Mouse (Mus musculus) lung, postnatal 0 days (tissue): ENCODE results near the gene Pbx1. TPM values are rescaled to one million over a fixed set of nuclear protein-coding genes. Genes with fewer than 3 reads are reported as not detected.

Experiments
- ATAC-seq: fragments of 200-750 bp; cut with Nextera tagmentation; 2 replicates; pipeline ENCODE4 v1.8.0; 2017; ENCODE audit warnings: moderate library complexity
- DNase-seq: peaks from one replicate; pipeline ENCODE4 v3.0.0-alpha.2; 2016; ENCODE audit warnings: low spot score
- H3K27ac ChIP-seq: fragments of 300-500 bp; sonication (generic); 2 replicates; pipeline ENCODE4 v1.5.1; 2014; ENCODE audit warnings: antibody characterized with exemption, mild to moderate bottlenecking, low read length, mixed read lengths
- H3K27me3 ChIP-seq: fragments of 300-500 bp; sonication (generic); replicated peaks from 2 replicates; pipeline ENCODE4 v1.6.1; 2014; ENCODE audit warnings: low read length, mixed read lengths; ENCODE audit not compliant: insufficient read depth
- H3K36me3 ChIP-seq: fragments of 300-500 bp; sonication (generic); 2 replicates; pipeline ENCODE4 v1.6.1; 2014; ENCODE audit warnings: low read length, mixed read lengths; ENCODE audit not compliant: insufficient read depth
- H3K4me1 ChIP-seq: fragments of 300-500 bp; sonication (generic); 2 replicates; pipeline ENCODE4 v1.6.1; 2014; ENCODE audit warnings: antibody characterized with exemption, low read depth, low read length, mixed read lengths; ENCODE audit not compliant: insufficient read depth
- H3K4me2 ChIP-seq: fragments of 300-500 bp; sonication (generic); replicated peaks from 2 replicates; pipeline ENCODE4 v1.6.1; 2014; ENCODE audit warnings: low read depth, mild to moderate bottlenecking, low read length, moderate library complexity, mixed read lengths
- H3K4me3 ChIP-seq: fragments of 300-500 bp; sonication (generic); 2 replicates; pipeline ENCODE4 v1.5.1; 2014; ENCODE audit warnings: low read depth, low read length
- H3K9ac ChIP-seq: fragments of 300-500 bp; sonication (generic); replicated peaks from 2 replicates; pipeline ENCODE4 v1.6.1; 2014; ENCODE audit warnings: low read depth, mild to moderate bottlenecking
- H3K9me3 ChIP-seq: fragments of 300-500 bp; sonication (generic); 2 replicates; pipeline ENCODE4 v1.6.1; 2016; ENCODE audit warnings: low read length, mixed read lengths
- CTCF ChIP-seq: IDR thresholded peaks from 2 replicates; pipeline ENCODE4 v1.5.1; 2016; ENCODE audit warnings: antibody characterized with exemption, mild to moderate bottlenecking
- EP300 ChIP-seq: IDR thresholded peaks from 2 replicates; pipeline ENCODE4 v1.6.1; 2016; ENCODE audit warnings: antibody characterized with exemption, mild to moderate bottlenecking, control low read depth
- WGBS: fragments of 180-500 bp; shearing (Covaris S2); extraction: QIAGEN DNeasy Blood & Tissue Kit; methylation state at CpG from one replicate; pipeline ENCODE4 v1.1.7; 2014; 5-methylcytosine and 5-hydroxymethylcytosine counted together
- polyA plus RNA-seq: library from polyadenylated mRNA; unstranded; fragments of >200 nt; fragmentation: Nextera tagmentation; extraction: Ambion mirVana; gene quantifications from 2 replicates; pipeline ENCODE4 v1.2.1, GENCODE M21; 2015

Pbx1 gene
- polyA plus RNA-seq, 1 experiment from 2014 or later, result 23.9 TPM

DNA sequence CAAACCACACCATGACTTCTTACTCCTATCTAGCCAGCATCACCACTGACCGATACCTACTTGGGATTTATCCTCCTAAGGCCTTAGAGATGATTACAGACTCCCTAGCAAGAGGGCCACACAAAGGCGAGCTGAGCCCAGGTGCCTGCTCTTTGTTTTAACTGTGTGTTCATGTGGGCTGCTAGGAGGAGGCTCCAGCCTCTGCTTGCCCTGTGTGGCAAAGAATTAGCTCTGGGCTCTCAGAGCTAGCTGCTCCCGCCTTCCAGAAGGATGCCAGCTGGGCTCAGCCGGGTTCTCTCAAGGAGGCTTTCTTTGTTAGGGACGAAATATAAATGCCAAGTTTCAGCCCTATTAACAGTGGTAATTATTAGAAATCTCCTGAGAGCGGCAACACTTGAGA, 14.4 kb downstream of the Pbx1 start:
- Histone ChIP-seq H3K27ac (no peak overlapping the region), H3K9ac (no peak overlapping the region)

DNA sequence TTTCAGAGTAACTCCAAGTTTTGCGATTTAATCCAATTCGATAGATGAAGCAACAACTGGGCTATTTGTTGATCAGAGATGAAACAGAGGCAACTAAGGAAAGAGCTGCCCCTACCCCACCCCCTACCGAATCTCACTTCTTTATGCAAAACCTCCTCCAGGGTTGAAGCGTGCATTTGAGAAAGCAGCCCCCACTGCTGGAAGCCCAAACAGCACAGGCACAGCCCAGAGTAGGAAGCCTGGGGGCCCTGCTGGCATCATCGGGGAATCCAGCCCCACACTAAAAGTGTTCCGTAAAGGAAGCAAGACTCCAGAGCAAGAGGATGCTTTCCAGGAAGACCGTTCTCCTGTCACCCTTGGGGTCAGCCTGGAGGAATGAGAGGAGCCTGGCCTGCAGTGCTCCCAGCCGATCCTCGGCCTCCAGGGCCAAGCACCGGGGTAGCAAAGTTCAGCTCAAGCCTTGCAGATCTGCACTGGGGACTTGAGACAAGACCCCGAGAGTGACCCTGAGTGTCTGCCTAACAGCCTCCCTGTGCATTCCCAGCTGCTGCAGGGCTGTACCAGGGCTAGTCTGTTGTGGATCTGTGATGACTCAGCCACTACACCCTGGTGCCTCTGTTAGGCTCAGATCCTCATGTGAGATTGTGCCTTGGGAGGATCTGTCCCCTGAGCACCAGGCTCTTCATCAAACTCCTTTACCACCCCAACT, 15.2 kb downstream of the Pbx1 start:
- H3K4me1 ChIP-seq, result peaks cover 17% of the 10 kb centered on the region; the same call in 1 of the 2 replicates
- ATAC-seq (peak; percentile 70), DNase-seq (peak; percentile 49)
- no peak overlapping the region for H3K9ac ChIP-seq
- 18% methylated on average over 11 of the region's 11 CpGs for WGBS
- no peak overlapping the region for H3K4me3 ChIP-seq
- TF ChIP-seq EP300 (no peak), CTCF (no peak)
- no peak overlapping the region for H3K27ac ChIP-seq
- H3K27me3 ChIP-seq, result no peaks in the 10 kb centered on the region
- no peaks in the 10 kb centered on the region for H3K9me3 ChIP-seq
- H3K36me3 ChIP-seq, result no peaks in the 10 kb centered on the region
- no peak overlapping the region for H3K4me2 ChIP-seq

More for the DNA sequence above, 14.4 kb downstream of the Pbx1 start:
- no peak for DNase-seq
- Histone ChIP-seq H3K36me3 (no peaks in the 10 kb centered on the region), H3K27me3 (no peaks in the 10 kb centered on the region), H3K4me3 (no peak overlapping the region), H3K9me3 (no peaks in the 10 kb centered on the region), H3K4me1 (peaks cover 17% of the 10 kb centered on the region; the same call in 1 of the 2 replicates), H3K4me2 (no peak overlapping the region)
- ATAC-seq, result no peak
- WGBS, result 59% methylated on average over 6 of the region's 6 CpGs
- TF ChIP-seq EP300 (no peak), CTCF (no peak)

DNA sequence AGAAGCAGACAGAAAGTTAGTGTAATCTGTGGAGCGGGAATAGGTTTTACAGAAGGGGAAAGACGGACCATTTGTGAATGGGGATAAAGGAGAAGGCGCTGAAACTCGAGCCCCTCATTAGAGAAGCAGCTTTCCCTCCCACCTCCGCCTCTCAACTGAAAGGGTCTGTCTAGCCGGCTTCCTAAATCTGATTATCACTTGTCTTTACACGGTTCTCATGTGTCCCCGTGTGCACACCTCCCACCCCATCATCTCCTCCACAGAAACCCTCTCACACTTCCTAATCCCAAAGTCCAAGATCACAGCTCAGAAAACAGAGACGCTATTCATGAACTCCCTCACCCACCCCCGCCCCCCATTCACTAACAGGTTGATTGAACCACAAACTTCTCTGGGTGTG, 21.5 kb downstream of the Pbx1 start:
- no peak for TF ChIP-seq EP300
- no peak for TF ChIP-seq CTCF
- no peak for DNase-seq
- Histone ChIP-seq H3K27ac (no peak overlapping the region), H3K9me3 (no peaks in the 10 kb centered on the region), H3K4me1 (peaks cover 15% of the 10 kb centered on the region; the same call in 1 of the 2 replicates), H3K4me3 (no peak overlapping the region), H3K36me3 (no peaks in the 10 kb centered on the region), H3K27me3 (no peaks in the 10 kb centered on the region), H3K9ac (no peak overlapping the region), H3K4me2 (no peak overlapping the region)
- ATAC-seq, result no peak
- 30% methylated on average over 10 of the region's 10 CpGs for WGBS

DNA sequence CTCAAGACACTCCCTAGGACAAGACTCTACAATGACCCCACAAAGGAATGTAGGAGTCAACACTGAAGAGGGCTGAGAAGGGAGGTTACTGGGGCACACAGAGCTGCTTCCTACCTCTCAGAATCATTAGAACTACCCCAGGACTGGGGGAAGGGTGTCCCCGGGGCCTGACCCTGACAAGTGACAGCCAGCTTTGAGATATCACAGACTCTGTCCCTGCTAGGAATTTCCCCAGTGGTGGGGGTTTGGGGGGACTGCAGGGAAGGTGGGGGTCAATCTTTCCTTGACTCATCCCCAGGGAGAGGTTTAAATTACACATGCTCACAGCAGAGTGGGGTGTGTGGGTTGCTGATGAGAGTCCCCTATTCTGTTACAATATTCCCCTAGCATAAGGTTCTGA, 22.0 kb downstream of the Pbx1 start:
- TF ChIP-seq EP300 (no peak), CTCF (no peak)
- WGBS, result 8% methylated on average over 1 of the region's 1 CpGs
- Histone ChIP-seq H3K27ac (no peak overlapping the region), H3K4me3 (no peak overlapping the region), H3K4me2 (no peak overlapping the region), H3K9ac (no peak overlapping the region), H3K27me3 (no peaks in the 10 kb centered on the region), H3K36me3 (no peaks in the 10 kb centered on the region; the same call in 1 of the 2 replicates), H3K9me3 (no peaks in the 10 kb centered on the region), H3K4me1 (peaks cover 13% of the 10 kb centered on the region; the same call in 1 of the 2 replicates)
- ATAC-seq (peak; percentile 49), DNase-seq (peak; percentile 18)

DNA sequence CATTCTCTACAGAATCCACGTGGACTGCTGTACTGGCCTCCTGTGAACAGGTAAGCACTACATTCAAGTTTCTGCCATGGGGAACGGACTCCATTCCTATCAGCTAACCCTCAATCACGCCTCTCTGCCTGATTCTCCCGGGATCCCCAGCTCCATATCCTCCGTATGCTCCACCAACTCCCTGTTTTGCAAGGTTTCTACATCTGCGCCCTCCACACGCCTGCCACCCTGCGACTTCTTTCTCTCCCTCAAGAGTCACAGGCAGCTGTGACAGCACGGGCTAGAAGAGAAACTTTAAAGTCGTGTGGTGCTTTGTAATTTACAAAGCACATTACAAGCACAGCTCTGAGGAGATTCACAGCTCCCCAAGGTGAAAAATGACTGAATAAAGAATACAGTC, 23.3 kb downstream of the Pbx1 start:
- Histone ChIP-seq H3K4me2 (no peak overlapping the region), H3K9me3 (no peaks in the 10 kb centered on the region), H3K4me3 (no peak overlapping the region), H3K9ac (no peak overlapping the region), H3K4me1 (peaks cover 10% of the 10 kb centered on the region; the same call in 1 of the 2 replicates), H3K27ac (no peak overlapping the region), H3K27me3 (no peaks in the 10 kb centered on the region), H3K36me3 (no peaks in the 10 kb centered on the region; the same call in 1 of the 2 replicates)
- 52% methylated on average over 10 of the region's 10 CpGs for WGBS
- TF ChIP-seq CTCF (peak; percentile 7; the same call in 1 of the 2 replicates), EP300 (no peak)
- ATAC-seq (no peak), DNase-seq (no peak)

DNA sequence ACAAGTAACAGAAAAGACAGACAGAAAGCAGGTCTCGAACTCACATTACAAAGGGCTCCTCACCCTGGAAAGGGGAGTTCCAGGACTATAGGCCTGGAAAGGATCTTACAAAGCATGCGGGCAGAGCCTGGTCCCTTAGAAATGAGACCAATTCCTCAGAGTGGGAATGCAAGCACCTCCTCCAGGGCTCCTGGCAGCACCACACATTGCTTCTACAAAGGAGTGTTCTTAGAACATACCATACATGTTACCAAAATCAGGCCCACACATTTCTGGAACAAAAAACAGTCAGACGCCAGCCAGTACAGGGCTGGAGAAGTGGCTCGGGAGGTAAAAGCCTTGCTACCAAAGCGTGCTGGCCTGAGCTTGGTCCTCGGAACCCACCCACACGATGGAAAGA, 24.1 kb downstream of the Pbx1 start:
- H3K27ac ChIP-seq, result no peak overlapping the region; the same call in 1 of the 2 replicates

More for the DNA sequence above, 24.1 kb downstream of the Pbx1 start:
- H3K4me3 ChIP-seq, result no peak overlapping the region
- no peak overlapping the region for H3K4me2 ChIP-seq
- no peaks in the 10 kb centered on the region for H3K9me3 ChIP-seq
- 63% methylated on average over 7 of the region's 7 CpGs for WGBS
- DNase-seq (peak; percentile 15), ATAC-seq (peak; percentile 20; the same call in 1 of the 2 replicates)
- H3K9ac ChIP-seq, result no peak overlapping the region
- peaks cover 11% of the 10 kb centered on the region; the same call in 1 of the 2 replicates for H3K4me1 ChIP-seq
- TF ChIP-seq CTCF (no peak), EP300 (no peak)
- H3K36me3 ChIP-seq, result no peaks in the 10 kb centered on the region; the same call in 1 of the 2 replicates
- no peaks in the 10 kb centered on the region for H3K27me3 ChIP-seq
